ENCODE assay signal across 7 mouse cellular contexts in genomic region chr7:127104560-127105332, GRCm38 (mm10). TPM values are rescaled to one million over a fixed set of nuclear protein-coding genes. Genes with fewer than 3 reads are reported as not detected.
A peak's percentile ranks its signal among the peaks of the same experiment; 100 is the strongest.
DNase-seq lines count a peak whose midpoint lies in the region; ATAC-seq lines count a peak whose summit lies in the region.

No protein-coding gene starts in this region.

- ATAC-seq in inflammation-experienced regulatory T-cells, adult 6 months: peak; percentile 82
- ATAC-seq in megakaryocyte-erythroid progenitor cell, adult 5-6 weeks (replicated peaks; ENCODE audit: low FRiP score, low TSS enrichment, poor library complexity, severe bottlenecking): peak; percentile 61

- intact Hi-C loops in gastrocnemius, postnatal 14 days (cut with DNase I; ENCODE audit: low total_unique reads): loop anchor here (5.0 to 10.0 kb wide), 2 partner anchors 120 to 282 kb away; no protein-coding TSS in a partner anchor
- intact Hi-C loops in left cerebral cortex, postnatal 10 days (cut with DNase I): loop anchor here (2.0 to 5.0 kb wide), 3 partner anchors 82 to 272 kb away; partner anchors contain the start of genes Asphd1, Gm42742 and Prrt2

- DNase-seq in adrenal gland, adult (ENCODE audit: inconsistent age in 2 of 2, low spot score in 1 of 2): peak; percentile 74 to 94
- DNase-seq in embryo, embryonic 10 days (ENCODE audit: low spot score): peak; percentile 89
- DNase-seq in gastrocnemius, postnatal 14 days: peak; percentile 52
- DNase-seq in left cerebral cortex, postnatal 10 days (ENCODE audit: extremely low spot score in 1 of 2, low spot score in 2 of 2): peak; percentile 78 to 79
- peak; percentile 56 for DNase-seq in right cerebral cortex, postnatal 14 days

RNA-seq across cellular contexts. Expression of gene AI467606, which starts 13.6 kb away (rescaled TPM):
- under 1 TPM; 0.95 to 0.96 TPM for total RNA-seq in gastrocnemius, postnatal 14 days (2021)
- polyA plus RNA-seq in inflammation-experienced regulatory T-cells, adult 6 months (2017; shearing (Covaris generic)): 100 to 1,000 TPM; 248 to 287 (median 263) TPM
- 1 to 10 TPM; 1.4 to 2.1 TPM for total RNA-seq in left cerebral cortex, postnatal 10 days (2021)
- total RNA-seq in megakaryocyte-erythroid progenitor cell, adult 5-6 weeks (2014; fragmentation: Nextera tagmentation): 17.6 and 18.5 TPM in 2 replicates
- total RNA-seq in megakaryocyte-erythroid progenitor cell, adult 5-6 weeks (2017): 14.2 and 17.9 TPM in 2 replicates

RNA-seq across cellular contexts. Expression of gene Qprt, which starts 17.3 kb away (rescaled TPM):
- total RNA-seq in gastrocnemius, postnatal 14 days (2021): 1 to 10 TPM in 1 of 2 experiments, under 1 TPM in 1; 0.97 to 1.4 TPM
- polyA plus RNA-seq in inflammation-experienced regulatory T-cells, adult 6 months (2017; shearing (Covaris generic)): 10 to 100 TPM in 2 of 3 experiments, 1 to 10 TPM in 1; 7.8 to 15.5 (median 15.0) TPM
- under 1 TPM in 1 of 2 experiments, not detected in 1; 0.22 TPM for total RNA-seq in left cerebral cortex, postnatal 10 days (2021)
- 4.4 and 8.2 TPM in 2 replicates for total RNA-seq in megakaryocyte-erythroid progenitor cell, adult 5-6 weeks (2014; fragmentation: Nextera tagmentation)
- total RNA-seq in megakaryocyte-erythroid progenitor cell, adult 5-6 weeks (2017): 1.7 and 5.3 TPM in 2 replicates

RNA-seq across cellular contexts. Expression of gene Zg16, which starts 17.6 kb away (rescaled TPM):
- total RNA-seq in gastrocnemius, postnatal 14 days (2021): not detected
- 1 to 10 TPM in 1 of 3 experiments, not detected in 2; 1.6 TPM for polyA plus RNA-seq in inflammation-experienced regulatory T-cells, adult 6 months (2017; shearing (Covaris generic))
- total RNA-seq in left cerebral cortex, postnatal 10 days (2021): not detected
- 61.9 and 97.7 TPM in 2 replicates for total RNA-seq in megakaryocyte-erythroid progenitor cell, adult 5-6 weeks (2014; fragmentation: Nextera tagmentation)
- 27.8 and 47.2 TPM in 2 replicates for total RNA-seq in megakaryocyte-erythroid progenitor cell, adult 5-6 weeks (2017)

RNA-seq across cellular contexts. Expression of gene Spn, which starts 32.9 kb away (rescaled TPM):
- under 1 TPM; 0.24 to 0.27 TPM for total RNA-seq in gastrocnemius, postnatal 14 days (2021)
- polyA plus RNA-seq in inflammation-experienced regulatory T-cells, adult 6 months (2017; shearing (Covaris generic)): 100 to 1,000 TPM; 105 to 226 (median 130) TPM
- total RNA-seq in left cerebral cortex, postnatal 10 days (2021): under 1 TPM; 0.11 to 0.12 TPM
- total RNA-seq in megakaryocyte-erythroid progenitor cell, adult 5-6 weeks (2014; fragmentation: Nextera tagmentation): 134 and 142 TPM in 2 replicates
- 294 and 351 TPM in 2 replicates for total RNA-seq in megakaryocyte-erythroid progenitor cell, adult 5-6 weeks (2017)

Comparison
In these comparisons a context has a peak if more than half of its experiments do, and no peak if none do; other contexts are left out.
1. Peak in every context shown above with its lines: DNase-seq and ATAC-seq.
2. RNA of gene AI467606, which starts 13.6 kb away (total RNA-seq): 14.2 to 18.5 TPM in megakaryocyte-erythroid progenitor cell, adult 5-6 weeks; 1.4 to 2.1 TPM in left cerebral cortex, postnatal 10 days and 0.95 to 0.96 TPM in gastrocnemius, postnatal 14 days; every median in the first group is over 4 times any median in the second.
3. RNA of gene Zg16, which starts 17.6 kb away (total RNA-seq): 27.8 to 97.7 TPM in megakaryocyte-erythroid progenitor cell, adult 5-6 weeks; not detected in left cerebral cortex, postnatal 10 days and not detected in gastrocnemius, postnatal 14 days; every median in the first group is over 10 times any median in the second.